Mouse (Mus musculus): ENCODE measurements around the gene Anp32a.

DNA sequence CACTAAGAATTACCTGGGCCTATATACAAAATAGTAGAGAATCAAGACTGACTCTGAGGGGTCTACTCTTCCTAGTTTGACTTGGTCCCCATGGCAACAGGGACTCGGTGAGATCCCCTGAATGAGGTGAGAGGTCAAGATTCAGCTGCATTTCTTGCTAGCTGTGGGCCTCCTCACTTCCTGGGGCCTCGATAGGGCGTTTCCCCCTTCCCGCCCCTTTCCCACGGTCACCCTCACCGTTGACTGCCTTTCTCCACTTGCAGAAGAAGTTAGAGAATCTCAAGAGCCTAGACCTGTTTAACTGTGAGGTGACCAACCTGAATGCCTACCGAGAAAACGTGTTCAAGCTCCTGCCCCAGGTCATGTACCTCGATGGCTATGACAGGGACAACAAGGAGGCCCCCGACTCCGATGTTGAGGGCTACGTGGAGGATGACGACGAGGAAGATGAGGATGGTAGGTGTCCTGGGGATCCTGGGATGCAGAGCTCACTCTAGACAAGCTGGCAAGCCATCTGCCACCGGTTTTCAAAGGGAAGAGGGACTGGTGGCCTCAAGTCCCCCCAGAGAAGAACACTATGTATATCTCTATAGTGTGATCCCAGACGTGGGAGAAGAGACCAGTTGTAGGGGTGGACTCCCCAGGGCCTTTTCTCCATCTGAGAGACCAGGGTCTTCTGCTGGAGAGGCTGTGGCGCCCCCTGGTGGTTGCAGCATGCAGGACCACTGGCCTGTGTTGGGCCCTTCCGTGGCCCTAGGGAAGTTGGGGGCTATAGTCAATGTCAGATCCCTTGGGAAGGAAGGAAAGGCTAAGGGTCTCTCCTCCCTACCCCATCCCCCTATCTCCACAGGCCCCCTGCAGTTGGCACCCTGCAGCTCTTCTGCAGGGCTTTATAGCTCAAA lies 32.4 kb downstream of the Anp32a start:
- TF ChIP-seq USF1 (IDR thresholded peaks at IDR 0.05; ENCODE audit: low read depth) (no peak), CTCF (IDR thresholded peaks at IDR 0.05; ENCODE audit: control insufficient read depth, insufficient read depth, insufficient read length) (peak; percentile 66), MAX (IDR thresholded peaks at IDR 0.05) (no peak), MYOG (IDR thresholded peaks at IDR 0.05; ENCODE audit: control insufficient read depth, extremely low read depth, insufficient read length) (no peak), CEBPB (IDR thresholded peaks at IDR 0.05; ENCODE audit: low read depth) (no peak)

Data from C2C12 (cell line).